Mouse (Mus musculus) gastrocnemius, postnatal 14 days (tissue): ENCODE measurements around the gene Bod1. TPM values are rescaled to one million over a fixed set of nuclear protein-coding genes. Genes with fewer than 3 reads are reported as not detected.

ENCODE experiments used
- DNase-seq: peaks from one replicate; pipeline ENCODE4 v3.0.0; 2021; ENCODE audit warnings: mixed read lengths
- intact Hi-C: fragments of 180-260 bp; cut with DNase I; formaldehyde crosslinking; loops from one replicate; pipeline ENCODE4 v1.15.1; 2025; ENCODE audit warnings: low total_unique reads
- total RNA-seq, 2 experiments: library from RNA; stranded (reverse); gene quantifications; 2 replicates each; pipeline ENCODE4 v1.2.3; 2021

Bod1 gene
- total RNA-seq, 2 experiments from 2014 or later = 105 to 109 TPM

GRCm38 (mm10) chr11:31672170-31672563 lies 482 bp upstream of the Bod1 start:
- no peak for DNase-seq
- intact Hi-C loops = no loop called here

- intact Hi-C loops = no loop called here
- no peak for DNase-seq
Measured at GRCm38 (mm10) chr11:31670468-31670921, 1.2 kb downstream of the Bod1 start.

DNA sequence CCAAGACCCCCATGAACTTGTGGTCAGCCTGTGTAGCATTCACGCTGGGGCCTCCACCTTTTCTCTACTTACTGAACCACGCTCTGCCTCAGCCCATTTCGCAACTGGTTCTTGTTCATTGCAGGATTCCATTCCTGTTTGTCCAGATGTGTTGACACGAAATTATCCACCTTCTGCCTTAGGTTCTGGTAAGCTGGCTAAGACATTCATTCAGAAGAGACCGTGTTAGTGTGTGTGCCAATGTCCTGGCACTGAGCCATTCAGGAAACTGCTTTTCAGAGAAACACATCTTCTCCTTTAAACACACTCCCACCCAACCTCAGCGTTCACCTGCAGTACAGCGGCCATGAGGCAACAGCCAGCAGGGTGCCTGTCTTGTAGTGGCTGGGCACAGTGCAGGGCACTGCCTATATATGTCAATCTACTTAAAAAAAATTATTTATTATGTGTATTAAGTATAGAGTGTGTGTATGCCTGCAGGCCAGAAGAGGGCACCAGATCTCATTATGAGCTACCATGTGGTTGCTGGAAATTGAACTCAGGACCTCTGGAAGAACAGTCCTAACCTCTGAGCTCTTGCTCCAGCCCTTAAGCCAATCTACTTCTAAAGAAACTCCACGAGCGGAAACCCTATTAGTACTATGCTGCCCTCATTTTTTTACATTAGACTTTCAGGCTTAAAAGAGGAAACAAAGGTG lies 2.4 kb downstream of the Bod1 start:
- DNase-seq = no peak

GRCm38 (mm10) chr11:31664186-31664585 lies 7.5 kb downstream of the Bod1 start:
- intact Hi-C loops = no loop called here
- DNase-seq = no peak

More for the DNA sequence above, 2.4 kb downstream of the Bod1 start:
- intact Hi-C loops = no loop called here

- peak; percentile 48 for DNase-seq
- intact Hi-C loops = no loop called here
Measured at GRCm38 (mm10) chr11:31663501-31663900, 8.2 kb downstream of the Bod1 start.

- no peak for DNase-seq
- intact Hi-C loops = no loop called here
Measured at GRCm38 (mm10) chr11:31662872-31663446, 8.7 kb downstream of the Bod1 start.

DNA sequence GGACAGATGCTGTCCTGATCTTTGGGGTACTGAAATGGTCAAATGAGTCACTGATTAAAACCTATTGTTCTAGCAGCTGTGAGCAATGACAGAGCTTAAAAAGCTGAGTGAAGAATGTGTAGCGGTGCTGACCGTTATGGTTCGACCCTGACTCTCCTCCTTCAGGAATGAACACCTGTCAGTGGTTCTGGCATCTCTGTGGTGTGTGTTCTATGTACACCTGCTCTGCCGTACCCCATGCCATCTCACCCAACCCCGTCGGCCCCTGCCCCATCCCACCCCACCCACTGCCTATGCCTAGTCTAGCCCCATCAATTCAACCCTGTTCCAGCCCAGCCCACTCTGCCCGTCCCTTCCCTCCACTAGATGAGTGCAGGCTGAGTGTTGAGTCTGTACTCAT lies 9.5 kb downstream of the Bod1 start:
- DNase-seq = no peak
- intact Hi-C loops = no loop called here

- intact Hi-C loops = no loop called here
- no peak for DNase-seq
Measured at GRCm38 (mm10) chr11:31657806-31658175, 13.9 kb downstream of the Bod1 start.

DNA sequence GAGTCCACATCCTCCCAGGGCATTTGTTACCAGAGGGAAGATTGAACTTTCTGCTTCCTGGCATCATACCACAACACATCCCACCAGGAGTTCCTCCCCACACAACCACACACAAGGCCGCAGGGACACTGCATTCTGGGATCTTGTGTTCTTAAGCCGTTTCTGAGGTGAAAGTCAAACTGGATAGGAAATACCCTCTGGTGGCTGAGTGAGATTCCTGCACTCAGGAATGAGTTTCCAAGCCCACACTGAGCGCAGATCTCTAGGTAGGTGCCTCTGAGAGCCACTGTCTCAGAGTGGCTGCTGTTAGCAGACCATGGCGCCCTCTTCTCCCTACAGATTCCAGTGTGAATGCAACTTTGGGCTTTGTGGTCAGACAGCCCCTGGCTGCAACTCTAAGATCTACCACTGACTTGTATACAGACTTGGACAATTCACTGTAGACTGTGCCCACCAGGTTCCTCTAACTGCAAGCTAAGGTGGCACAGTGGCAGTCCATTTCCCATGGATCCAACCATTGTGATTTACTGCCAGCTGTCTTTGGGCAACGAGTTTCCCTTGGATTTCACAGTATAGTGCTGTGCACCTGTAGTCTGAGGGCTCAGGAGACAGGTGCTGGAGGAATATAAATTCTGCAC lies 14.4 kb downstream of the Bod1 start:
- intact Hi-C loops = no loop called here

GRCm38 (mm10) chr11:31649507-31649906 lies 22.2 kb downstream of the Bod1 start:
- intact Hi-C loops = no loop called here
- no peak for DNase-seq

More for the DNA sequence above, 14.4 kb downstream of the Bod1 start:
- DNase-seq = no peak

GRCm38 (mm10) chr11:31647268-31647667 lies 24.4 kb downstream of the Bod1 start:
- no peak for DNase-seq
- intact Hi-C loops = no loop called here

DNA sequence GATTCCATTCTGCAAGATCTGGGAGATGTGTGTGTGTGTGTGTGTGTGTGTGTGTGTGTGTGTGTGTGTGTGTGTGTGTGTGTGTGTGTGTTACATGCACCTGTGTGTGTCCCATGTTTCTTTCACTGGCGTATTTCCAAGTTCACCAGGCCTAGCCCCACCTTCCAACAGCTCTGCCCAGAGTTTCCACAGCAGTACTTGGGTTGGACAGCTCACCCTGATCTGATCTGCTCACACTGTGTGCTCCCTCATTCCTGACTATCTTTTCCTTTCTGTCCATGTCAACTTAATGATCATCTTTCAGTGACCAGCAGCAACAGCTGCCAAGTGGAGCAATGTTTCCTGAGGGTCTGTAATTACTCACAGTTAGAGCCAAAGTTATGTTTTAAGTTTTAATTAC lies 25.1 kb downstream of the Bod1 start:
- intact Hi-C loops = no loop called here

DNA sequence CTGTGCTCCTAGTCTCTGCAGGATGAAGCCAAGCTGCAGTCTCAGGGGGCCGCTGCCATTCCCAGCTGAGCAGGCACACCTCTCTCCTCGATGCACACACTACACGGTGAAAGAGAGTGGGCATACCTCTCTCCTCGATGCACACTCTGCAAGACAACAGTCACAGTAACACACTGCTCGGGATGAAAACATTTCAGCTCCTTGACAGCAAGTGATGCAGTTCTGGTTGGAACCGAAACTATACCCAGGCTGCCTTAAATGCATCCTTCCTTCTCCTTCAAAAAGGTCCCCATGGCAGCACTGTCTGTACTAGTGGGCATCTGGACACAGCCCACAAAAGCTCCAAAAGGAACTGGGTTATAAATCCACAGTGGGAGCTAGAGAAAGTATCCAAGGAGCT lies 28.6 kb downstream of the Bod1 start:
- intact Hi-C loops = no loop called here

More for the DNA sequence above, 25.1 kb downstream of the Bod1 start:
- no peak for DNase-seq

DNA sequence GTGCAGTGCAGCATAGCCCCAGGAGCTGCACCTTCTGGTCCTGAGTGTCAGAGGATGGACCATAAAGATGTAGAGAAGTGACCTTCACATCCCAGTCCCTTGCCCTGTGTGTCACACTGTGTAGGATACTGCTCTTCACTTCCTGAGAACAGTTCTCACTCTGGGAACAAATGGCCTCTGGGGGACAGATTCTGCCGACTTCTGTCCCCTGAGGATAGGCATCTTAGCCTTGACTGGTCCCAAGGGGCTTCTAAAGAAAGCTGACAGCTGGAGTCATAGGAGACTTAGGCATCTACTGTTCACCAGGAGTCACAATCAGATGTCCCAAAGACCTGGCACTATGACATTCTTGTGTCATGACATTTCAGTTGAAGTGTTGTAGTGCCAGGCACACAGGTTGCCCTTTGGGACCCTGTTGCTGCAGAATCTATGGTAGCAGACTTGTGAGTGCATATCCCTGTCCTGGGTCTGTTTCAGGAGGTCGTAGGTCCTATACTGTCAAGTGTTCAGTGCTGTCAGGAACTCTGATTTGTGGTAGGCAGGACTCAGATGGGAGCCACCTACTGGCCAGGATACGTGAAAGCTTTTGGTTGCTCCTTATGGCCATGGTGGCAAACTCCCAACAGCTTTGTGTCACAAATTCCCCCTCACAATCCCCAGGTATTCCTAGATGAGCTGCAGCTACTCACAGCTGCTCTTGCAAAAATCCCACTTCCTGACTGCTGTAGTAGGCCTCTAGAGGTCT lies 30.4 kb downstream of the Bod1 start:
- intact Hi-C loops = no loop called here
- DNase-seq = no peak

More for the DNA sequence above, 28.6 kb downstream of the Bod1 start:
- DNase-seq = no peak

DNA sequence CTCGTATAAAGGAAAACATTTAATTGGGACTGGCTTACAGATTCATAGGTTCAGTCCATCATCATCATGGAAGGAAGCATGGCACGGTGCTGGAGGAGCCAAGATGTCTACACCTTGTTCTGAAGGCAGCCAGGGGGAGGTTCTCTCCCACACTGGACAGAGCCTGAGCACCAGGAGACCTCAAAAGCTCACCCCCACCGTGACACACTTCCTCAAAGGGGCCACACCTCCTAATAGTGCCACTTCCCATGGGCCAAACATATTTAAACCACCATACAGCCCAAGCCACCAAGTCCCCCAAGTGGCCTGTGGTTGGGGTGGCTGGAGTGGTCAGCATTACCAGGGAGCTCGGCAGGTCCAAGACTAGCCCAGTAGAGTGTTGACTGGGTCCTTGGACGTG lies 31.5 kb downstream of the Bod1 start:
- no peak for DNase-seq
- intact Hi-C loops = no loop called here

DNA sequence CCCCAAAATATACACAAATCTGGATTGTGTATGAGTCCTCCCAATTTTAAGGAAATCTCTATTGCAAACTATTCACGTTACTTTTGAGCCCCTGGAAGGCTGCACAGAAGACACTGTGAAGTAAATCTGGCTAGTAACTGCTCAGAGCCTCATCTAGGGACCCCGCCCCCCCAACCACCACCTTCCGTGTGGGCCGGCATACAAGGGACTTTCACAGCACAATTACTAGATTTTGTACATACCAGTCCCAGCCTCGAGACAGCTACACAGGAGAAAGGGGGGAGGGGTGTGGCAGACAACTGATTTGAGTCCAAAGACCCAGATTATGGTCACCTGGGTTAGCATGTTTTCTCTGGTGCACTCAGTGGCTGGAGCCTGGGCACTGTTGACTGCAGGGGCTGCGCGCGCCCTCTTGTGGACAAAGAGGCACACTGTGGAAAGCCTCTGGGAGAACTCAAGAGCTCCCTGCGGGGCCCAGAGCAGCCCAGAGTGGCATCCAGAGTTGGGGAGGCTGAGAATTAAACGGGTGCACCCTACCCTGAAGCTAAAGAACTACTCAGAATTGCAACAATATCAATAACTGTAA lies 33.8 kb downstream of the Bod1 start:
- DNase-seq = peak; percentile 68
- intact Hi-C loops = loop anchor here (5.0 kb wide), 1 partner anchor 391 kb away; no protein-coding TSS in a partner anchor

DNA sequence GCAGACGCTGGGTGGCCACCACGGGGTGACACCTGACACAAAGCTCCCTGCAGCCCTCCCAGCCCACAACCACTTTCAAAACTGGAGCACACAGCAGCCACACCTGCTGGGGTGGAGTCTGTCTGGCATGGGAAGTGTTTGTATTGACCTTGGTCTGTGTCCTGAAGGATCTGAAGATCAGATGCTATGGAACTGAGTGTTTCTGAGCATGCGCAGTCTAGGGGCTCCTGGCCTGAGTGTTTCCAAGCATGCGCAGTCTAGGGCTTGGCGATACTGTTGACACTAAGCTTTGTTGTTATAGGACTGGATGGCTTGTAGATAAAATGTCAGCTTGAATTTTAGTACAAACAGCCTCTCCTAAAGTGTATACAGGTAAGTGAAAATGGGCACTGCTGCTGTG lies 43.0 kb downstream of the Bod1 start:
- no peak for DNase-seq
- intact Hi-C loops = no loop called here

- DNase-seq = no peak
- intact Hi-C loops = no loop called here
Measured at GRCm38 (mm10) chr11:31620796-31621195, 50.9 kb downstream of the Bod1 start.

- intact Hi-C loops = no loop called here
- no peak for DNase-seq
Measured at GRCm38 (mm10) chr11:31617797-31618196, 53.9 kb downstream of the Bod1 start.

- intact Hi-C loops = no loop called here
- DNase-seq = peak; percentile 75
Measured at GRCm38 (mm10) chr11:31617236-31617635, 54.4 kb downstream of the Bod1 start.
